Mouse (Mus musculus) liver, embryonic 14.5 days (tissue): ENCODE measurements around the gene Lrrc32. TPM values are rescaled to one million over a fixed set of nuclear protein-coding genes. Genes with fewer than 3 reads are reported as not detected.

ENCODE experiments used
- ATAC-seq: fragments of 200-750 bp; cut with Nextera tagmentation; 2 replicates; pipeline ENCODE4 v1.8.0; 2017; ENCODE audit warnings: moderate number of reproducible peaks, mild to moderate bottlenecking, moderate library complexity; ENCODE audit not compliant: insufficient read depth
- DNase-seq, 3 experiments: peaks; one replicate each; pipeline ENCODE4 v3.0.0-alpha.2; 2012 to 2013; ENCODE audit warnings: low read depth in 3 of 3, low spot score in 3 of 3
- H3K27ac ChIP-seq: fragments of 300-500 bp; sonication (generic); 2 replicates; pipeline ENCODE4 v1.5.1; 2014; ENCODE audit warnings: moderate library complexity, mild to moderate bottlenecking, control low read depth, inconsistent platforms
- H3K27me3 ChIP-seq: fragments of 300-500 bp; sonication (generic); 2 replicates; pipeline ENCODE4 v1.6.1; 2014; ENCODE audit warnings: mild to moderate bottlenecking, low read length, moderate library complexity; ENCODE audit not compliant: control insufficient read depth, insufficient read depth
- H3K36me3 ChIP-seq: fragments of 300-500 bp; sonication (generic); replicated peaks from 2 replicates; pipeline ENCODE4 v1.6.1; 2014; ENCODE audit warnings: low read depth; ENCODE audit not compliant: control insufficient read depth, insufficient read depth
- H3K4me1 ChIP-seq, 2 experiments: fragments of 200-500 bp in 1 of 2; fragments of 300-500 bp in 1 of 2; sonication (generic) in 1 of 2; replicated peaks; 2 replicates each; pipeline ENCODE4 v1.6.1; 2012 to 2014; ENCODE audit warnings: antibody characterized with exemption in 1 of 2, inconsistent platforms in 1 of 2, low read length in 1 of 2; ENCODE audit not compliant: control insufficient read depth in 2 of 2, insufficient read depth in 2 of 2
- H3K4me2 ChIP-seq: fragments of 300-500 bp; sonication (generic); 2 replicates; pipeline ENCODE4 v1.6.1; 2014; ENCODE audit warnings: low read depth, mild to moderate bottlenecking, control low read depth, moderate library complexity
- H3K4me3 ChIP-seq, 2 experiments: fragments of 200-500 bp in 1 of 2; fragments of 300-500 bp in 1 of 2; sonication (generic) in 1 of 2; 2 replicates each; pipeline ENCODE4 v1.5.1; 2012 to 2014; ENCODE audit warnings: low read depth in 2 of 2, low read length in 2 of 2, mild to moderate bottlenecking in 2 of 2, control low read depth in 1 of 2, inconsistent platforms in 1 of 2, moderate library complexity in 1 of 2; ENCODE audit not compliant: insufficient read depth in 1 of 2
- H3K9ac ChIP-seq: fragments of 300-500 bp; sonication (generic); replicated peaks from 2 replicates; pipeline ENCODE4 v1.6.1; 2014; ENCODE audit warnings: mild to moderate bottlenecking, control low read depth, moderate library complexity
- H3K9me3 ChIP-seq: fragments of 300-500 bp; sonication (generic); 2 replicates; pipeline ENCODE4 v1.6.1; 2016; ENCODE audit warnings: low read length, mixed read lengths; ENCODE audit not compliant: control insufficient read depth
- CTCF ChIP-seq: IDR thresholded peaks from 2 replicates; pipeline ENCODE4 v1.5.1; 2016; ENCODE audit warnings: antibody characterized with exemption, low read depth, control low read depth
- EP300 ChIP-seq: IDR thresholded peaks from 2 replicates; pipeline ENCODE4 v1.6.1; 2016; ENCODE audit warnings: antibody characterized with exemption, low read depth
- WGBS: fragments of 180-500 bp; shearing (Covaris S2); extraction: QIAGEN DNeasy Blood & Tissue Kit; methylation state at CpG from one replicate; pipeline ENCODE4 v1.1.7; 2014; ENCODE audit not compliant: insufficient replicate concordance; 5-methylcytosine and 5-hydroxymethylcytosine counted together
- polyA plus RNA-seq, 2 experiments: library from polyadenylated mRNA; depleted of rRNA in 1 of 2; stranded (reverse) in 1 of 2; unstranded in 1 of 2; fragments of >200 nt; fragmentation: Nextera tagmentation in 1 of 2; extraction: Ambion mirVana in 1 of 2; gene quantifications; 2 replicates each; pipeline versions ENCODE4 v1.2.1 to v1.2.3; 2012 to 2014

Gene Lrrc32
- polyA plus RNA-seq, 2 experiments = 3.6 to 4.7 TPM

- H3K4me1 ChIP-seq = peaks cover 0 to 3% of the 10 kb centered on the region in 2 experiments; a peak in 1 of 4 replicates
- H3K36me3 ChIP-seq = no peaks in the 10 kb centered on the region
- H3K9me3 ChIP-seq = no peaks in the 10 kb centered on the region
- no peaks in the 10 kb centered on the region for H3K27me3 ChIP-seq
- no peak overlapping the region for H3K27ac ChIP-seq
- WGBS = 12% methylated on average over 7 of the region's 7 CpGs
- no peak for ATAC-seq
- TF ChIP-seq EP300 (no peak), CTCF (no peak)
- H3K4me3 ChIP-seq = no peak overlapping the region
- no peak overlapping the region for H3K9ac ChIP-seq
- DNase-seq = no peak
- H3K4me2 ChIP-seq = no peak overlapping the region
These were observed 34.8 kb downstream of the Lrrc32 start for GRCm38 (mm10) chr7:98523813-98524361.

- no peak for TF ChIP-seq EP300
- TF ChIP-seq CTCF = no peak
- Histone ChIP-seq H3K36me3 (no peaks in the 10 kb centered on the region), H3K9ac (no peak overlapping the region), H3K27ac (no peak overlapping the region), H3K9me3 (no peaks in the 10 kb centered on the region), H3K4me3 (no peak overlapping the region), H3K4me2 (no peak overlapping the region), H3K27me3 (no peaks in the 10 kb centered on the region), H3K4me1 (peaks cover 0 to 3% of the 10 kb centered on the region in 2 experiments; a peak in 1 of 4 replicates)
- ATAC-seq (no peak), DNase-seq (no peak)
- WGBS = 37% methylated on average over 6 of the region's 6 CpGs
These were observed 35.3 kb downstream of the Lrrc32 start for GRCm38 (mm10) chr7:98524401-98524800.

- Histone ChIP-seq H3K27ac (no peak overlapping the region), H3K9ac (no peak overlapping the region), H3K27me3 (no peaks in the 10 kb centered on the region), H3K36me3 (no peaks in the 10 kb centered on the region), H3K4me3 (no peak overlapping the region), H3K4me1 (peaks cover 0 to 3% of the 10 kb centered on the region in 2 experiments; a peak in 1 of 4 replicates), H3K4me2 (no peak overlapping the region), H3K9me3 (no peaks in the 10 kb centered on the region)
- ATAC-seq (no peak), DNase-seq (no peak)
- TF ChIP-seq CTCF (no peak), EP300 (no peak)
- WGBS = 61% methylated on average over 6 of the region's 6 CpGs
These were observed 36.0 kb downstream of the Lrrc32 start for GRCm38 (mm10) chr7:98524869-98525699.

- no peak overlapping the region for H3K9ac ChIP-seq
- no peak for ATAC-seq
- H3K9me3 ChIP-seq = no peaks in the 10 kb centered on the region
- no peaks in the 10 kb centered on the region for H3K36me3 ChIP-seq
- H3K4me3 ChIP-seq = no peak overlapping the region
- peaks cover 0 to 5% of the 10 kb centered on the region in 2 experiments; a peak in 2 of 4 replicates for H3K4me1 ChIP-seq
- no peak overlapping the region for H3K27ac ChIP-seq
- H3K27me3 ChIP-seq = no peaks in the 10 kb centered on the region
- no peak overlapping the region for H3K4me2 ChIP-seq
- TF ChIP-seq CTCF (no peak), EP300 (no peak)
- WGBS = 81% methylated on average over 3 of the region's 3 CpGs
- no peak for DNase-seq
These were observed 38.0 kb downstream of the Lrrc32 start for GRCm38 (mm10) chr7:98527085-98527484.

- DNase-seq (no peak), ATAC-seq (no peak)
- Histone ChIP-seq H3K9me3 (no peaks in the 10 kb centered on the region), H3K4me2 (no peak overlapping the region), H3K27me3 (no peaks in the 10 kb centered on the region), H3K36me3 (no peaks in the 10 kb centered on the region), H3K27ac (no peak overlapping the region), H3K4me1 (peaks cover 0 to 6% of the 10 kb centered on the region in 2 experiments; a peak in 2 of 4 replicates), H3K9ac (no peak overlapping the region), H3K4me3 (no peak overlapping the region)
- TF ChIP-seq CTCF (no peak), EP300 (no peak)
- 20% methylated on average over 7 of the region's 7 CpGs for WGBS
These were observed 42.5 kb downstream of the Lrrc32 start for GRCm38 (mm10) chr7:98531612-98532011.
